Mouse (Mus musculus): ENCODE data around the gene Pgm2. TPM values are rescaled to one million over a fixed set of nuclear protein-coding genes. Genes with fewer than 3 reads are reported as not detected.

The Pgm2 gene
- polyA plus RNA-seq, 1 experiment, result not detected

DNA sequence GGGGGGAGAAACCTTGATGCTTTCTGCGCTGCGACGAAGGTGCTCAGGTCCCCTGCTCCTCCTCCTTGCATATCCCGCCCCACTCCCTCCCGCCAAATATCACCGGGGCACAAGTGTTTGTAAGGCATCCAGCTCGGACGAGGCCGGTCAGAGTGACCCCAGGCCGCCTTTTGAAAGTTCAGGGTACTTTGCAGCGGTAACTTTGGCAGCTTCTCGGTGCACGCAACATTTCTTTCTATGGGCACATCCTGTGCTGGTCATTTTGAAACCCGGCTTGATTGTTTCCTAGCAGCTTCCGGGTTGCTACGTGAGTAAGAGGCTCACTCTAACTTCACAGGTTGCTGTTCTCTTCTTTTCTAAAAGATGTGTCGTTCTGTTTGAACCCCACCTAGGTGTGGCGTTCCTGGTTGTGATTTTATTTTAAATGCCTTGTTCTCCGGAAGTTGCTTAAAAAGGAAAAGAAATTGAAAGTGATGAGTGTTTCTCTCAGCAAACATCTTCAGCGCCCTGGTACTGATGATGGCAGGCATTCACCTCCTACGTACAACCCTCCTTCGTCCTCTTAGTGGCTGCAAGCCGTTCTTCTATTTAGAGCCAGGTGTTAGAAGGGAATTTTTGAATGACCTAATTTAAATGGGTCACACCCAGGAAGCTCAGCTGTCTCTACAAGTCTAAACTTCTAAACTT lies 68.1 kb downstream of the Pgm2 start:
- Histone ChIP-seq H3K4me3 (ENCODE audit: insufficient read depth, low read depth, low read length) (peak overlapping the region; percentile 80), H3K27ac (ENCODE audit: insufficient read depth, low read depth, low read length) (no peak overlapping the region), H3K4me1 (ENCODE audit: control insufficient read depth, insufficient read depth, low read length) (no peaks in the 10 kb centered on the region)
- TF ChIP-seq POLR2A (IDR thresholded peaks at IDR 0.05; ENCODE audit: insufficient read depth, low read depth, low read length) (no peak), CTCF (IDR thresholded peaks at IDR 0.05; ENCODE audit: insufficient read depth, low read depth, low read length) (no peak)
- WGBS, result 7% methylated on average over 22 of the region's 23 CpGs

DNA sequence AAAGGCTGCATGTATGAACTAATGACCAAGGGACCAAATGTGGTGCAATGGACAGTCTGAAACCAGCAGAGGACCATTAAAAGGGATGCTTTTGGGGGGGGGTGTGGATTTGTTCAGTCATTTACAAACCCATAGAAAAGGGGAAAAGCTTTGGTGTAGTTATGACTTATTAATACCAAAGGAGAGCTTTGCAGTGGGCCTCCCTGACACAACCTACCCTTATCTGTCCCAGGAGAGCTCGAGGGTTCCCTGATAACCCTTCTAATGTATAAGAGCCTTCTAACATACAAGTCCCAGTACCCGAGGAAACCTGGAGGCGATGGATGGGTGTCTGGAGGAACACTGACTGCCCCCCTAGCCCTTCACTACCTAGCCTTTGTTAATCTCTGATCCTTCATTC lies 69.2 kb downstream of the Pgm2 start:
- TF ChIP-seq CTCF (IDR thresholded peaks at IDR 0.05; ENCODE audit: insufficient read depth, low read depth, low read length) (no peak), POLR2A (IDR thresholded peaks at IDR 0.05; ENCODE audit: insufficient read depth, low read depth, low read length) (no peak)
- Histone ChIP-seq H3K27ac (ENCODE audit: insufficient read depth, low read depth, low read length) (no peak overlapping the region), H3K4me1 (ENCODE audit: control insufficient read depth, insufficient read depth, low read length) (no peaks in the 10 kb centered on the region), H3K4me3 (ENCODE audit: insufficient read depth, low read depth, low read length) (no peak overlapping the region)
- WGBS, result 88% methylated on average over 3 of the region's 3 CpGs

DNA sequence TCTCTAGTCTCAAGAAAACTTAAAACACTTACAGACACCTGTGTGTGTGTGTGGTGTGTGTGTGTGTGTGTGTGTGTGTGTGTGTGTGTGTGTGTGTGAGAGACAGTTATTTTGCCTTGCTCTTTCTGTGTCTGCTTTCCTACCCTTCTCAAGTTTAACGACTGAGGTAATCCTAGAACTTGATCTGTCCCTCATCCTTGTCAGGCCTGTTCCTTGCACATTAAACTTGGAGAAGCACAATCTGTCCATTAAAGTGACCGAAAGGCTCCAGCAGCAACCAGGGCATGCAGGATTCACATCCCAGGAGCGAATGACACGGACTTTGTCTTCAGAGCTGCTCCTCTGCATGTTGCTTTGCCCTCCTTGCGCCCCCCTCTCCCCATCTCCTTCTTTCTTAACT lies 69.8 kb downstream of the Pgm2 start:
- Histone ChIP-seq H3K27ac (ENCODE audit: insufficient read depth, low read depth, low read length) (no peak overlapping the region), H3K4me3 (ENCODE audit: insufficient read depth, low read depth, low read length) (no peak overlapping the region), H3K4me1 (ENCODE audit: control insufficient read depth, insufficient read depth, low read length) (no peaks in the 10 kb centered on the region)
- TF ChIP-seq CTCF (IDR thresholded peaks at IDR 0.05; ENCODE audit: insufficient read depth, low read depth, low read length) (no peak), POLR2A (IDR thresholded peaks at IDR 0.05; ENCODE audit: insufficient read depth, low read depth, low read length) (no peak)
- 93% methylated on average over 5 of the region's 5 CpGs for WGBS

DNA sequence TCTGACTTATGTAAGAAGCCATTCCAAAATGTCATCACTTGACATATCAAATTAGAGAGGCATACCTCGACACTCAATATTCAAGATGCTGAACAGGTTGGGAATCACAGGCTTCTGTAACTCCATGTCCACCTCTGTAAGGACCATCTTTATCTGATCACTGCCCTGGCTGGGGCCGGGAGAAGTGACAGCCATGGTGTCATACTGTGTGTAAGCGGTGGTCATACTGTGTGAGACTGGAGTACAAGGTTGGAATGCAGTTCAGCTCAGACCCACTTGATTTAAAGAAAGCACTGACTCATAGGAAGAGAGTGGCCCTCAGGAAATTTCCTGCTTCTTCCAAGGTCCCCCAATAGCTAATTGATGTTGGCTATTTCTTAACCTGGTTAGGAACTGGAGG lies 71.7 kb downstream of the Pgm2 start:
- Histone ChIP-seq H3K4me1 (ENCODE audit: control insufficient read depth, insufficient read depth, low read length) (no peaks in the 10 kb centered on the region), H3K4me3 (ENCODE audit: insufficient read depth, low read depth, low read length) (no peak overlapping the region), H3K27ac (ENCODE audit: insufficient read depth, low read depth, low read length) (no peak overlapping the region)
- 95% methylated on average over 3 of the region's 3 CpGs for WGBS
- TF ChIP-seq POLR2A (IDR thresholded peaks at IDR 0.05; ENCODE audit: insufficient read depth, low read depth, low read length) (no peak), CTCF (IDR thresholded peaks at IDR 0.05; ENCODE audit: insufficient read depth, low read depth, low read length) (no peak)

DNA sequence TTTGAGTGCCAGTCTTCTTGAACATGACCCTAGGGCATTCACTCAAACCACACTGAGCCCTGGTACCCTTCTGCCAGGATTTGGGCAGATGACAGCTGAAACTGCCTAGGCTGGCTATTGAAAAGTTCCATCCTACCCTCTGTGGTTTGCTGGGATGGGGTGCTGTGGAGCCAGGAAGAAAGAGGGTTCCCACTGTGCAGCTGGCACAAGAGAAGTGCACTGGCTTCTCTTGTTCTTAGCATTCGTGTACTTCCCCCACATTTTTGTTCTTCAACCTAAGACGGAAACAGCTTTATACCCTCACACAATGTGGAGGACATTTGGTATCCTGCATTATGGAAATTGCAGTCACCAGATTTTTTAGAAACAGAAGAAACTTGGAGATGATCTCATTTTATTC lies 73.1 kb downstream of the Pgm2 start:
- TF ChIP-seq POLR2A (IDR thresholded peaks at IDR 0.05; ENCODE audit: insufficient read depth, low read depth, low read length) (no peak), CTCF (IDR thresholded peaks at IDR 0.05; ENCODE audit: insufficient read depth, low read depth, low read length) (no peak)
- Histone ChIP-seq H3K4me3 (ENCODE audit: insufficient read depth, low read depth, low read length) (no peak overlapping the region), H3K27ac (ENCODE audit: insufficient read depth, low read depth, low read length) (no peak overlapping the region), H3K4me1 (ENCODE audit: control insufficient read depth, insufficient read depth, low read length) (no peaks in the 10 kb centered on the region)
- WGBS, result 65% methylated on average over 2 of the region's 2 CpGs

DNA sequence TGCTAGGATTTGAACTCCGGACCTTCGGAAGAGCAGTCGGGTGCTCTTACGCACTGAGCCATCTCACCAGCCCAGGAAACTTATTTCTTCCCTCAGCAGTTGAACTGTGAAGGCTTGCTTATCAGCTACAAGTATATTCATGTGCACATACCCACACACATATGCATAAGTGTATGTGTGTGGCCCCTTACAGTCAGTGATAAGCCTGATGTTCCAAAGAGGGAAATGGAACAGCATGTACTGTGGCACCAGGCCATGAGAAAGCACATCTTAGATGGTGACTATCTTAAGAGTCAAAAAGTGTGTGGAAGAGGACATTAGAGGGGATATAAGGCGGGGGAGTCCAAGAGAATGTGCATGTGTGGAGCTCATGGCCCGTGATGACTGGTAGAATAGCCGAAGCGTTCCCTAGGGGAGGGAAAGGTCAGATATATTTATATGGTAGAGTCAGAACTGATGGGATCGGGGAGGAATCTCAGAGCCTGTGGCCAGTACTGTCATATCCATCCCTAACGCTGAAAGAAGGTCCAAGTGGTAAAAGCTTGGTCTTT lies 76.3 kb downstream of the Pgm2 start:
- H3K4me3 ChIP-seq (ENCODE audit: insufficient read depth, low read depth, low read length), result no peak overlapping the region
- TF ChIP-seq CTCF (IDR thresholded peaks at IDR 0.05; ENCODE audit: insufficient read depth, low read depth, low read length), result no peak
- H3K27ac ChIP-seq (ENCODE audit: insufficient read depth, low read depth, low read length), result no peak overlapping the region
- 98% methylated on average over 10 of the region's 10 CpGs for WGBS
- no peaks in the 10 kb centered on the region for H3K4me1 ChIP-seq (ENCODE audit: control insufficient read depth, insufficient read depth, low read length)

DNA sequence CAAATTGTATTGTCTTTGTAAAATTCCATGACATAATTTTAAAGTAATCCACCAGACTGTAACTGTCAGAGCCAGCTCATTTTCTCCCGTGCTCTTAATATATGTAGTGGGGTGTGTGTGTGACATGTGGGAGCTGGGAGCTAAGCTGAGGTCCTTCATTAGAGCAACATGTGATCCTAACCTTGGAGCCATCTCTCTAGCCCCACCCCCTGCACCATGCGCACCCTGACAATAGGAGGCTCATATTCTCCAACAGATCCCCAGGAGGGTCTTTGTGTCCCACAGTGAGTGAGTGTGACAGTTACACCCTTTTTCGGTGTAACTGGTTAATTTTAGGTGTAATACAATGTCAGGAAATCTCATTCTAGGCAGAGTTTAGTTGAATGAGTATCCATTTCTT lies 80.1 kb downstream of the Pgm2 start:
- WGBS, result 77% methylated on average over 3 of the region's 3 CpGs
- Histone ChIP-seq H3K27ac (ENCODE audit: insufficient read depth, low read depth, low read length) (no peak overlapping the region), H3K4me1 (ENCODE audit: control insufficient read depth, insufficient read depth, low read length) (no peaks in the 10 kb centered on the region), H3K4me3 (ENCODE audit: insufficient read depth, low read depth, low read length) (no peak overlapping the region)
- no peak for TF ChIP-seq CTCF (IDR thresholded peaks at IDR 0.05; ENCODE audit: insufficient read depth, low read depth, low read length)
- TF ChIP-seq POLR2A (IDR thresholded peaks at IDR 0.05; ENCODE audit: insufficient read depth, low read depth, low read length), result no peak

DNA sequence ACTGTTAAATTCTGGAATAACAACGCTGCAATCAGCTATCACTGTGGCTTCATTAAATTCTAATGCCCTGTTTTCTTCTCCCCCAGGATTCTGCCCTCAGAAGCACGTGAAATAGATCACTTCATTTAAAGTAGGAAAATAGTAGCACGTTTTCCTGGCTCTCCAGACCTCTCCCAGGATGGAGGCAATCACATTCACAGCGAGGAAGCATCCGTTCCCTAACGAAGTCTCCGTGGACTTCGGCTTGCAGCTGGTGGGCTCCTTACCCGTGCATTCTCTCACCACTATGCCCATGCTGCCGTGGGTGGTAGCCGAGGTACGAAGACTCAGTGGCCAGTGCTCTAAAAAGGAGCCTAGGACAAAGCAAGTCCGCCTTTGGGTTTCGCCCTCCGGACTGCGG lies 80.6 kb downstream of the Pgm2 start:
- 81% methylated on average over 16 of the region's 16 CpGs for WGBS
- Histone ChIP-seq H3K4me3 (ENCODE audit: insufficient read depth, low read depth, low read length) (no peak overlapping the region), H3K4me1 (ENCODE audit: control insufficient read depth, insufficient read depth, low read length) (no peaks in the 10 kb centered on the region), H3K27ac (ENCODE audit: insufficient read depth, low read depth, low read length) (no peak overlapping the region)
- no peak for TF ChIP-seq POLR2A (IDR thresholded peaks at IDR 0.05; ENCODE audit: insufficient read depth, low read depth, low read length)

DNA sequence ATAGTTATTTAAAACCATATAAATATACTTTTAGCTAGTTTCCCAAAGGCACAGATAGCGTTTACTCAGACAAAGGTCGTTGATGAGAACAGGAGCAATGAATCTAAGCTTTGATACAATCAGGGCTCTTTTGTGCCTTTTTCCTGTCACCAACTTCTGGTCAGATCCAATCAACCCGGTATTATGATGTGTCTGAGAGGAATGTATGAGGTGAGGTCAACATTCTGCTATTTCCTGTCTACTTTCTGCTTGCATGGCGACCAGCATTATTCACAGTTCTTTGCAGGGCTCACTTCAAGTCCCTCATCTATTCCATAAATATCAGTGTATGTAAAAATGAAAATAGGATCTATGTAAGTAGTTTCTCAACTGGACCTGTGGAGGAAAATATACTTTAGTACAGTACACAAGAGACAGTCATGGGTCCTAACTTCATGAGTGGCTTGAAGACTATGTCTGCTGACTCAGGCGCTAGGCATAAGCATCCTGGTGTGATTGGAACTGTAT lies 81.7 kb downstream of the Pgm2 start:
- Histone ChIP-seq H3K4me3 (ENCODE audit: insufficient read depth, low read depth, low read length) (no peak overlapping the region), H3K27ac (ENCODE audit: insufficient read depth, low read depth, low read length) (no peak overlapping the region), H3K4me1 (ENCODE audit: control insufficient read depth, insufficient read depth, low read length) (no peaks in the 10 kb centered on the region)
- TF ChIP-seq POLR2A (IDR thresholded peaks at IDR 0.05; ENCODE audit: insufficient read depth, low read depth, low read length), result no peak
- TF ChIP-seq CTCF (IDR thresholded peaks at IDR 0.05; ENCODE audit: insufficient read depth, low read depth, low read length), result no peak
- WGBS, result 90% methylated on average over 5 of the region's 5 CpGs

Other genes with a start within 250 kb of the Pgm2 start
- gene Rell1, start 124.1 kb upstream of the Pgm2 start, polyA plus RNA-seq (2012; ENCODE audit: insufficient read depth, insufficient read length, low replicate concordance, missing spikeins), result not detected in 2 replicates
- gene Tbc1d1, start 63.4 kb downstream of the Pgm2 start, polyA plus RNA-seq (2012; ENCODE audit: insufficient read depth, insufficient read length, low replicate concordance, missing spikeins), result not detected in 2 replicates